Mouse (Mus musculus) lung, adult 2 months (tissue): ENCODE data around the gene Hdgfl3.

ENCODE experiments used
- CTCF ChIP-seq: fragments of 200-500 bp; IDR thresholded peaks from 2 replicates; pipeline ENCODE4 v1.5.1; 2011; ENCODE audit warnings: mild to moderate bottlenecking, low read length, control low read depth; ENCODE audit not compliant: insufficient read depth
- POLR2A ChIP-seq: fragments of 200-500 bp; IDR thresholded peaks from 2 replicates; pipeline ENCODE4 v1.6.1; 2011; ENCODE audit warnings: low read depth, mild to moderate bottlenecking, control low read depth, low read length, borderline replicate concordance; ENCODE audit errors: extremely low read depth

- TF ChIP-seq CTCF (no peak), POLR2A (no peak)
These were observed 539 bp downstream of the Hdgfl3 start for GRCm38 (mm10) chr7:81933601-81934266.
